ENCODE assay signal across 35 mouse cellular contexts in the genomic region with DNA sequence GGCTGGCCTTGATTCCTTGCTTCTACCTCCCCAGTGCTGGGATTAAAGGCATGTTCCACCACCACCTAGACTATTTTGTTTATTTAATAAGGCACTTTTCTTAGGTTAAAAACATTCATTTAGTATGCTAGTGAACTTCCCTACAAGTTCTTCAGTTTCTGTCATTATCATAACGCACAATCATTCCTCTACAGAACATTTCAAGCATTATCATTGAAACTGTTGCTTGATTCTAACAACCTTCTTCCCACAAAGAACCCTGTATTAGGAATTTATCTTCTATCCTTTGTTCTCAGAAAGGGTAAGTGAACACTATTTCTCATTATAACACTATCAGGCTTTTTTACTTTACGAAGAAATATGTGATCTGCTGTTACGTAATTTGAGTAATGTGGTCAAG.
"Had no signal": no experiment of that assay in that cellular context is flagged by ENCODE, and none has a peak within 500 bp of the region (broad histone marks: within the 10 kb centered on the region; RNA-seq: fewer than 3 reads in every experiment).

No protein-coding gene starts in this region.

- ATAC-seq: hindbrain, embryonic 16.5 days; hindbrain, postnatal 0 days; inflammation-experienced regulatory T-cells, adult 6 months; intestine, embryonic 15.5 days; intestine, embryonic 16.5 days; intestine, postnatal 0 days had no signal

- H3K4me3 ChIP-seq: heart, embryonic 12.5 days; heart, embryonic 13.5 days; heart, embryonic 15.5 days; hindbrain, embryonic 10.5 days; hindbrain, embryonic 12.5 days; hindbrain, embryonic 13.5 days; hindbrain, embryonic 15.5 days; intestine, embryonic 15.5 days; kidney, embryonic 15.5 days; layer of hippocampus, adult 2 months; left cerebral cortex, adult 2 months had no signal

- H3K4me2 ChIP-seq: heart, embryonic 11.5 days; heart, embryonic 12.5 days; heart, embryonic 13.5 days; heart, embryonic 15.5 days; hindbrain, embryonic 12.5 days; hindbrain, embryonic 13.5 days; hindbrain, embryonic 14.5 days; hindbrain, embryonic 15.5 days; intestine, embryonic 15.5 days; kidney, embryonic 15.5 days had no signal

- H3K27me3 ChIP-seq: heart, embryonic 12.5 days; heart, embryonic 13.5 days; heart, embryonic 15.5 days; hindbrain, embryonic 12.5 days; hindbrain, embryonic 13.5 days; hindbrain, embryonic 15.5 days; intestine, embryonic 15.5 days; kidney, embryonic 15.5 days had no signal

- H3K36me3 ChIP-seq: intestine, embryonic 15.5 days had no signal

- DNase-seq: heart, postnatal 10 days; heart, postnatal 14 days; heart, postnatal 36 days; heart, postnatal 4 days; kidney, adult 11 months; kidney, adult 18-20 months; kidney, adult 2 months; kidney, adult 8-10 months; kidney, adult 9 months; kidney, postnatal 10 days; kidney, postnatal 14 days; kidney, postnatal 25 days; kidney, postnatal 36 days; kidney, postnatal 4 days; layer of hippocampus, adult 9-11 months; layer of hippocampus, postnatal 36 days had no signal

- H3K27ac ChIP-seq: heart, embryonic 13.5 days; heart, embryonic 15.5 days; hindbrain, embryonic 10.5 days; hindbrain, embryonic 12.5 days; hindbrain, embryonic 13.5 days; hindbrain, embryonic 14.5 days; hindbrain, embryonic 15.5 days; hindbrain, postnatal 0 days; intestine, embryonic 15.5 days; kidney, embryonic 15.5 days; kidney, postnatal 0 days; layer of hippocampus, adult 2 months; left cerebral cortex, adult 2 months had no signal

- H3K9me3 ChIP-seq: heart, embryonic 12.5 days; heart, embryonic 13.5 days; heart, embryonic 15.5 days; hindbrain, embryonic 10.5 days; hindbrain, embryonic 12.5 days; hindbrain, embryonic 13.5 days; hindbrain, embryonic 15.5 days; intestine, embryonic 15.5 days; kidney, embryonic 15.5 days had no signal

- H3K4me1 ChIP-seq: heart, embryonic 12.5 days; heart, embryonic 13.5 days; heart, embryonic 15.5 days; hindbrain, embryonic 10.5 days; hindbrain, embryonic 12.5 days; hindbrain, embryonic 13.5 days; hindbrain, embryonic 15.5 days; intestine, embryonic 15.5 days; kidney, embryonic 15.5 days had no signal

- H3K9ac ChIP-seq: heart, embryonic 12.5 days; heart, embryonic 13.5 days; heart, embryonic 15.5 days; hindbrain, embryonic 12.5 days; hindbrain, embryonic 13.5 days; hindbrain, embryonic 14.5 days; hindbrain, embryonic 15.5 days; intestine, embryonic 15.5 days; kidney, embryonic 15.5 days had no signal
